Mouse (Mus musculus) adrenal gland, postnatal 36 days (tissue): ENCODE measurements around the gene Ccdc63. TPM values are rescaled to one million over a fixed set of nuclear protein-coding genes. Genes with fewer than 3 reads are reported as not detected.

ENCODE experiments used
- DNase-seq, 2 experiments: peaks; one replicate each; pipeline ENCODE4 v3.0.0; 2021; ENCODE audit warnings: mixed read lengths in 1 of 2
- total RNA-seq, 2 experiments: library from RNA; stranded (reverse); gene quantifications; 2 replicates each; pipeline ENCODE4 v1.2.3; 2021

The Ccdc63 gene
- total RNA-seq, 2 experiments from 2014 or later, result not detected

- DNase-seq, result no peak
These were observed 56.2 kb downstream of the Ccdc63 start for GRCm38 (mm10) chr5:122084470-122084869.

- no peak for DNase-seq
These were observed 57.3 kb downstream of the Ccdc63 start for GRCm38 (mm10) chr5:122083282-122083681.

GRCm38 (mm10) chr5:122081471-122081870, 59.2 kb downstream of the Ccdc63 start:
- no peak for DNase-seq

- DNase-seq, result no peak
These were observed 59.7 kb downstream of the Ccdc63 start for GRCm38 (mm10) chr5:122080930-122081329.

- no peak for DNase-seq
These were observed 60.8 kb downstream of the Ccdc63 start for GRCm38 (mm10) chr5:122079796-122080195.

- no peak for DNase-seq
These were observed 63.4 kb downstream of the Ccdc63 start for GRCm38 (mm10) chr5:122077244-122077643.

GRCm38 (mm10) chr5:122075736-122076135, 64.9 kb downstream of the Ccdc63 start:
- peak in 1 of 2 experiments; percentile 17 for DNase-seq

- no peak for DNase-seq
These were observed 68.6 kb downstream of the Ccdc63 start for GRCm38 (mm10) chr5:122071997-122072396.

- peak; percentile 65 to 74 for DNase-seq
These were observed 69.4 kb downstream of the Ccdc63 start for GRCm38 (mm10) chr5:122070963-122071800.

GRCm38 (mm10) chr5:122068563-122068962, 72.1 kb downstream of the Ccdc63 start:
- DNase-seq, result no peak

- peak in 1 of 2 experiments; percentile 51 for DNase-seq
These were observed 77.3 kb downstream of the Ccdc63 start for GRCm38 (mm10) chr5:122063204-122063933.

GRCm38 (mm10) chr5:122062479-122062878, 78.1 kb downstream of the Ccdc63 start:
- peak in 1 of 2 experiments; percentile 67 for DNase-seq

GRCm38 (mm10) chr5:122060767-122061333, 79.8 kb downstream of the Ccdc63 start:
- peak in 1 of 2 experiments; percentile 33 for DNase-seq

GRCm38 (mm10) chr5:122059060-122060017, 81.3 kb downstream of the Ccdc63 start:
- DNase-seq, result peak; percentile 71 to 79

Other genes starting within 250 kb of the Ccdc63 start
- gene Cux2, start 90.7 kb downstream of the Ccdc63 start, total RNA-seq, result 10 to 100 TPM; 18.6 to 20.9 TPM
- 1 to 10 TPM in 1 of 2 experiments, not detected in 1; 2.0 TPM for gene Myl2, start 39.9 kb downstream of the Ccdc63 start, total RNA-seq
- 100 to 1,000 TPM; 165 to 169 TPM for gene Ppp1cc, start 17.5 kb upstream of the Ccdc63 start, total RNA-seq
- gene Hvcn1, start 66.0 kb upstream of the Ccdc63 start, total RNA-seq, result 1 to 10 TPM; 1.7 to 3.3 TPM
- gene Tctn1, start 123.6 kb upstream of the Ccdc63 start, total RNA-seq, result 10 to 100 TPM; 12.0 to 16.2 TPM
- gene Pptc7, start 143.5 kb upstream of the Ccdc63 start, total RNA-seq, result 10 to 100 TPM; 53.2 to 55.4 TPM
- gene Rad9b, start 213.4 kb upstream of the Ccdc63 start, total RNA-seq, result 1 to 10 TPM; 2.2 to 3.4 TPM
- 100 to 1,000 TPM; 141 to 165 TPM for gene Vps29, start 213.5 kb upstream of the Ccdc63 start, total RNA-seq
- gene Gpn3, start 231.1 kb upstream of the Ccdc63 start, total RNA-seq, result 10 to 100 TPM; 34.8 to 36.0 TPM
- gene Fam216a, start 231.5 kb upstream of the Ccdc63 start, total RNA-seq, result 10 to 100 TPM; 30.2 to 38.9 TPM